ENCODE assay signal across 11 mouse cellular contexts in genomic region chr1:87645041-87645440, GRCm38 (mm10). TPM values are rescaled to one million over a fixed set of nuclear protein-coding genes. Genes with fewer than 3 reads are reported as not detected.
A peak's percentile ranks its signal among the peaks of the same experiment; 100 is the strongest.
DNase-seq lines count a peak whose midpoint lies in the region; ATAC-seq lines count a peak whose summit lies in the region.
"Had no signal": no experiment of that assay in that cellular context is flagged by ENCODE, and none has a peak within 500 bp of the region (broad histone marks: within the 10 kb centered on the region; RNA-seq: fewer than 3 reads in every experiment).

No protein-coding gene starts in this region.

- DNase-seq in kidney, postnatal 10 days = peak; percentile 73
- no peak for DNase-seq in kidney, adult 9 months
- DNase-seq in ovary, postnatal 36 days (ENCODE audit: low spot score) = peak; percentile 57
- no peak for DNase-seq in ovary, postnatal 10 days (ENCODE audit: low spot score)
- peak; percentile 55 to 77 for DNase-seq in adrenal gland, postnatal 36 days
- DNase-seq in frontal cortex, adult 2 months (ENCODE audit: extremely low spot score in 1 of 2, low spot score in 1 of 2) = no peak
- DNase-seq: cerebellum, adult 11 months; right cerebral cortex, postnatal 14 days; thymus, postnatal 25 days had no signal

- ATAC-seq in megakaryocyte progenitor cell, adult 5-6 weeks (replicated peaks; ENCODE audit: poor library complexity) = 0 out of 2 replicates have a peak, but pooled peaks have one; percentile 29
- ATAC-seq: intestine, postnatal 0 days had no signal

RNA-seq across cellular contexts. Expression of gene Inpp5d, which starts 24.9 kb away (rescaled TPM):
- 10 to 100 TPM; 16.9 to 22.2 TPM for total RNA-seq in adrenal gland, postnatal 36 days (2021)
- total RNA-seq in megakaryocyte progenitor cell, adult 5-6 weeks (2015) = 57.6 and 66.3 TPM in 2 replicates
- 67.8 and 85.6 TPM in 2 replicates for total RNA-seq in megakaryocyte progenitor cell, adult 5-6 weeks (2017)
- polyA plus RNA-seq in frontal cortex, adult 2 months (2012; rRNA removed) = 13.1 and 19.8 TPM in 2 replicates

Comparison
In these comparisons a context has a peak if more than half of its experiments do, and no peak if none do; other contexts are left out.
1. DNase-seq: peak in kidney, postnatal 10 days (single experiment), ovary, postnatal 36 days (single experiment) and adrenal gland, postnatal 36 days (2 of 2); none in kidney, adult 9 months (single experiment), ovary, postnatal 10 days (single experiment) and frontal cortex, adult 2 months (0 of 2).